Mouse (Mus musculus) ovary, adult 18-20 months (tissue): ENCODE measurements around the gene Nqo1.
A peak's percentile ranks its signal among the peaks of the same experiment; 100 is the strongest.

Source experiments
- DNase-seq: peaks from one replicate; pipeline ENCODE4 v3.0.0; 2022; ENCODE audit warnings: low spot score, mixed read lengths

Nqo1 gene

GRCm38 (mm10) chr8:107403038-107403781 is at the start of gene Nqo1:
Gene Nqo1 (minus strand): TSS chr8:107403206.
- DNase-seq, result peak; percentile 86

GRCm38 (mm10) chr8:107451414-107452066 is 48.5 kb upstream of the Nqo1 start:
- no peak for DNase-seq

- no peak for DNase-seq
Measured at GRCm38 (mm10) chr8:107449655-107450054, 46.6 kb upstream of the Nqo1 start.

GRCm38 (mm10) chr8:107449130-107449529 is 46.1 kb upstream of the Nqo1 start:
- no peak for DNase-seq

GRCm38 (mm10) chr8:107448382-107448889 is 45.4 kb upstream of the Nqo1 start:
- no peak for DNase-seq

- DNase-seq, result no peak
Measured at GRCm38 (mm10) chr8:107447713-107448112, 44.7 kb upstream of the Nqo1 start.

GRCm38 (mm10) chr8:107444626-107445025 is 41.6 kb upstream of the Nqo1 start:
- no peak for DNase-seq

- no peak for DNase-seq
Measured at GRCm38 (mm10) chr8:107439880-107440625, 37.0 kb upstream of the Nqo1 start.

GRCm38 (mm10) chr8:107437711-107438110 is 34.7 kb upstream of the Nqo1 start:
- DNase-seq, result no peak

GRCm38 (mm10) chr8:107436841-107437421 is 33.9 kb upstream of the Nqo1 start:
- DNase-seq, result peak; percentile 8

- DNase-seq, result peak; percentile 51
Measured at GRCm38 (mm10) chr8:107435962-107436831, 33.2 kb upstream of the Nqo1 start, which contains the start of gene Wwp2. Gene Wwp2 (plus strand): TSS chr8:107436365.

GRCm38 (mm10) chr8:107435421-107435961 is 32.5 kb upstream of the Nqo1 start:
- DNase-seq, result no peak

- no peak for DNase-seq
Measured at GRCm38 (mm10) chr8:107430821-107431220, 27.8 kb upstream of the Nqo1 start.

GRCm38 (mm10) chr8:107425230-107425597 is 22.2 kb upstream of the Nqo1 start:
- DNase-seq, result no peak

GRCm38 (mm10) chr8:107424597-107425229 is 21.7 kb upstream of the Nqo1 start, which contains the start of gene Nob1:
Gene Nob1 (minus strand): TSS chr8:107425051.
- DNase-seq, result peak; percentile 93

GRCm38 (mm10) chr8:107424176-107424575 is 21.2 kb upstream of the Nqo1 start:
- no peak for DNase-seq

- no peak for DNase-seq
Measured at GRCm38 (mm10) chr8:107417001-107417400, 14.0 kb upstream of the Nqo1 start.

- DNase-seq, result no peak
Measured at GRCm38 (mm10) chr8:107413881-107414280, 10.9 kb upstream of the Nqo1 start.

GRCm38 (mm10) chr8:107412552-107412951 is 9.5 kb upstream of the Nqo1 start:
- DNase-seq, result no peak

- DNase-seq, result no peak
Measured at GRCm38 (mm10) chr8:107411391-107411790, 8.4 kb upstream of the Nqo1 start.
